Mouse (Mus musculus): Measurements from ENCODE around the gene Sorcs2. TPM values are rescaled to one million over a fixed set of nuclear protein-coding genes. Genes with fewer than 3 reads are reported as not detected.

The Sorcs2 gene
- total and polyA plus RNA-seq, 2 experiments = 0.09 to 0.12 TPM

DNA sequence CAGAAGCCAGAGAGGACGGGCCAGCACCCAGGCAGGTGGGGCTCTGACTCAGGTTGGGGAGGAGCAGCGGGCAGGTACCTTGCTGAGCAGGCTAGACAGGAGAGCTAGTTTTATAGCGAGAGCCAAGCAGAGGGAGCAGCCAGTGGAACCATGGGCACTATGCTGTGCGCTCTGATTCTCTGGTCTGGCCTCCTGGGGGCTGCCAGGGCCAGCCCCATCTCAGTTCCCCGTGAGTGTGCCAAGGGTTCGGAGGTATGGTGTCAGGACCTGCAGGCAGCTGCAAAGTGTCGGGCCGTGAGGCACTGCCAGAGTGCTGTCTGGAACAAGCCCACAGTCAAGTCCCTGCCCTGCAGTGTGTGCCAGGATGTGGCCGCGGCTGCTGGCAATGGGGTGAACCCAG lies 194.0 kb downstream of the Sorcs2 start, which contains the start of gene Psapl1:
Gene Psapl1, plus strand, starts transcription at position 106 of the 400 bp plus-strand sequence.
- 91% methylated on average over 10 of the region's 10 CpGs for WGBS
- Histone ChIP-seq H3K79me2 (ENCODE audit: control insufficient read depth, insufficient read depth, low read length) (no peaks in the 10 kb centered on the region), H3K4me3 (ENCODE audit: insufficient read depth, low read depth, low read length) (no peak within 1 kb of the TSS), H3K36me3 (ENCODE audit: control insufficient read depth, insufficient read depth, low read length) (no peaks in the 10 kb centered on the region), H3K9ac (ENCODE audit: low read depth, low read length) (no peak within 1 kb of the TSS), H3K27ac (replicated peaks; ENCODE audit: insufficient read depth, low read depth, low read length) (no peak within 1 kb of the TSS), H3K4me1 (ENCODE audit: control insufficient read depth, insufficient read depth, low read length) (no peaks in the 10 kb centered on the region), H3K27me3 (ENCODE audit: control insufficient read depth, insufficient read depth, low read length) (no peaks in the 10 kb centered on the region)
- TF ChIP-seq POLR2A (IDR thresholded peaks at IDR 0.05; ENCODE audit: extremely low read depth, insufficient read depth, low read length) (no peak), CTCF (IDR thresholded peaks at IDR 0.05; ENCODE audit: low read depth, low read length) (no peak)
- DNase-seq (ENCODE audit: extremely low read depth, low read depth, low spot score) = no peak

DNA sequence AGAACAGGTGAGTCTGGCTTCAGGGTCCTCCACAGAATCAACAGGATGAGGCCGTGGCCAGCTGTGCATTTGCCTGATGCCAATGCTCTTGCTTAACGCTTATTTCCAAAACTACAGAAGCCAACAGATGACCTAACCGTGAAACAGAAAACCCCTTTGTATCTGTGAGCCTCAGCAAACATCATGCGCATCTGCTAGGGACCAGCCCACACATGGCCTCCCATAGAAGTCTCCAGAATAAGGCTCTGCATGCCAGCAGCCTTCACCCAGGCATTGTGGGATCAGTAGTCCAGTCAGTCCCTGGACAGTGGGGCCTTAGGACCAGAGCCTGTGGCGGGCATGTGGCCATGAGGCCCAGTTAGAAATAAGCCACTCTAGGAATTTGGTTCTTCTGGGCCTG lies 194.5 kb downstream of the Sorcs2 start:
- 88% methylated on average over 5 of the region's 5 CpGs for WGBS
- Histone ChIP-seq H3K79me2 (ENCODE audit: control insufficient read depth, insufficient read depth, low read length) (no peaks in the 10 kb centered on the region), H3K36me3 (ENCODE audit: control insufficient read depth, insufficient read depth, low read length) (no peaks in the 10 kb centered on the region), H3K4me1 (ENCODE audit: control insufficient read depth, insufficient read depth, low read length) (no peaks in the 10 kb centered on the region), H3K27me3 (ENCODE audit: control insufficient read depth, insufficient read depth, low read length) (no peaks in the 10 kb centered on the region), H3K9ac (ENCODE audit: low read depth, low read length) (no peak overlapping the region), H3K4me3 (ENCODE audit: insufficient read depth, low read depth, low read length) (no peak overlapping the region), H3K27ac (replicated peaks; ENCODE audit: insufficient read depth, low read depth, low read length) (no peak overlapping the region)
- no peak for DNase-seq (ENCODE audit: extremely low read depth, low read depth, low spot score)
- TF ChIP-seq POLR2A (IDR thresholded peaks at IDR 0.05; ENCODE audit: extremely low read depth, insufficient read depth, low read length) (no peak), CTCF (IDR thresholded peaks at IDR 0.05; ENCODE audit: low read depth, low read length) (no peak)

DNA sequence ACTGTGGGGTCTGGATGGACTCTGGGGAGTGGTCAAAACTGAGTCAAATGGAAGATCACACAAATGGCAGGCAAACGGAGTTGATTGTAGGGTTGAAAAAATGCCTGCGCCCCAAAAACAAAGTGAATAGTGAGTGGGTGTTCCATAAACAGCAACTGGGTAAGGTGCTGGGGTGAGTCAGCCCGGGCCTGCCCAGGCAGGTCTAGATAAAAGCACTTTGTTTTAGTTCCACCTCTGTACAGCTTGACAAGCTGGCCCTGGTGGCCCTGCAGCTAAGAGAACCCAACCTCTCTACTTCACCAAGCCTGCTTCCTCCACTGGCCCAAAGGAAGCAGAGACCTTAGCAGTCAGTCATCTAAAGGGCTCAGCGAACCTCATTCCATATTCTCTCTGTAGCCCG lies 195.2 kb downstream of the Sorcs2 start:
- no peak for TF ChIP-seq POLR2A (IDR thresholded peaks at IDR 0.05; ENCODE audit: extremely low read depth, insufficient read depth, low read length)
- no peak for TF ChIP-seq CTCF (IDR thresholded peaks at IDR 0.05; ENCODE audit: low read depth, low read length)

DNA sequence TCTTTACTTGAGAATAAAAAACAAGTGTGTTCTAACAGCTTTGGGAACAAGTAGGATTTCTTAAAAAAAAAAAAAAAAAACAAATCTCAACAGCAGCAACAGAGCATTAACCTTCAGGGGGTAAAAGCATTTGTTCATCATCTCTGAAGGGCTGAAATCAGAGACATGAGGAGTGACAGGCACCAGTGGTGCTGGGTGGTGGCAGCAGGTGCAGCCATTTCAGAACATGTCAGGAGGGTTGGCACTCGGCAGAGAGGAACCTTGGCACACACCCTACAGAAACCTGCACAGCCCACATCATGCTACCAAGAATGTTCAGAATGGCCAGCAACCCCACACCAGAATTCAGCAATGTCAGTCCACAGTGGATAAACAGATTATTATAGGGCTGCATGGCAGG lies 198.4 kb downstream of the Sorcs2 start:
- WGBS = 81% methylated on average over 1 of the region's 1 CpGs
- no peak overlapping the region for H3K27ac ChIP-seq (replicated peaks; ENCODE audit: insufficient read depth, low read depth, low read length)
- H3K36me3 ChIP-seq (ENCODE audit: control insufficient read depth, insufficient read depth, low read length) = no peaks in the 10 kb centered on the region
- no peaks in the 10 kb centered on the region; the same call in 1 of the 2 replicates for H3K4me1 ChIP-seq (ENCODE audit: control insufficient read depth, insufficient read depth, low read length)
- no peaks in the 10 kb centered on the region for H3K27me3 ChIP-seq (ENCODE audit: control insufficient read depth, insufficient read depth, low read length)
- DNase-seq (ENCODE audit: extremely low read depth, low read depth, low spot score) = no peak
- H3K79me2 ChIP-seq (ENCODE audit: control insufficient read depth, insufficient read depth, low read length) = no peaks in the 10 kb centered on the region
- no peak overlapping the region for H3K4me3 ChIP-seq (ENCODE audit: insufficient read depth, low read depth, low read length)
- H3K9ac ChIP-seq (ENCODE audit: low read depth, low read length) = no peak overlapping the region
- TF ChIP-seq CTCF (IDR thresholded peaks at IDR 0.05; ENCODE audit: low read depth, low read length) = no peak
- no peak for TF ChIP-seq POLR2A (IDR thresholded peaks at IDR 0.05; ENCODE audit: extremely low read depth, insufficient read depth, low read length)

More for the DNA sequence above, 195.2 kb downstream of the Sorcs2 start:
- H3K4me1 ChIP-seq (ENCODE audit: control insufficient read depth, insufficient read depth, low read length) = no peaks in the 10 kb centered on the region
- no peaks in the 10 kb centered on the region for H3K36me3 ChIP-seq (ENCODE audit: control insufficient read depth, insufficient read depth, low read length)
- no peaks in the 10 kb centered on the region for H3K79me2 ChIP-seq (ENCODE audit: control insufficient read depth, insufficient read depth, low read length)
- no peak overlapping the region for H3K9ac ChIP-seq (ENCODE audit: low read depth, low read length)
- whole genome bisulfite sequencing = 88% methylated on average over 5 of the region's 5 CpGs
- no peak overlapping the region for H3K4me3 ChIP-seq (ENCODE audit: insufficient read depth, low read depth, low read length)
- no peaks in the 10 kb centered on the region for H3K27me3 ChIP-seq (ENCODE audit: control insufficient read depth, insufficient read depth, low read length)
- no peak overlapping the region for H3K27ac ChIP-seq (replicated peaks; ENCODE audit: insufficient read depth, low read depth, low read length)
- no peak for DNase-seq (ENCODE audit: extremely low read depth, low read depth, low spot score)

DNA sequence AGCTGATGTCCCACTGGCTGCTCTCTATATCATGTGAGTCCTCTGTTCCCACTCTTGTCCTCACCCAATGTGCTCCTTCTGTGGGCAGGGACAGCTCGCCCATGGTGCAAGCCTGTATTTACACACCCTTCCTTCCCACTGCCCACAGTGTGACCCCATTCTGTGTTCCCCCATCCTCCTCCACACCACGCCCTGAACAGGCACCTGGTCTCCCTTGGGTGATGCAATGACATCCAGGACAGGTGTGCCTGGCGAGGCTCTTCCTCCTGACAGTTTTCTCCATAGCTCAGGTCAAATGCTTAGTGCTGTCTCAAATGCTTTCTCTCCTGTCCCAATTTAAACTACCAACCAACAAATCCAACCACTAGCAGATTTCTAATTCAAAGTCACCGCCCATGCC lies 202.5 kb downstream of the Sorcs2 start:
- Histone ChIP-seq H3K4me1 (ENCODE audit: control insufficient read depth, insufficient read depth, low read length) (no peaks in the 10 kb centered on the region; the same call in 1 of the 2 replicates), H3K27ac (replicated peaks; ENCODE audit: insufficient read depth, low read depth, low read length) (no peak overlapping the region), H3K36me3 (ENCODE audit: control insufficient read depth, insufficient read depth, low read length) (no peaks in the 10 kb centered on the region), H3K79me2 (ENCODE audit: control insufficient read depth, insufficient read depth, low read length) (no peaks in the 10 kb centered on the region), H3K9ac (ENCODE audit: low read depth, low read length) (no peak overlapping the region), H3K27me3 (ENCODE audit: control insufficient read depth, insufficient read depth, low read length) (no peaks in the 10 kb centered on the region), H3K4me3 (ENCODE audit: insufficient read depth, low read depth, low read length) (no peak overlapping the region)
- no peak for DNase-seq (ENCODE audit: extremely low read depth, low read depth, low spot score)
- WGBS = 86% methylated on average over 4 of the region's 4 CpGs
- TF ChIP-seq CTCF (IDR thresholded peaks at IDR 0.05; ENCODE audit: low read depth, low read length) (no peak), POLR2A (IDR thresholded peaks at IDR 0.05; ENCODE audit: extremely low read depth, insufficient read depth, low read length) (no peak)

DNA sequence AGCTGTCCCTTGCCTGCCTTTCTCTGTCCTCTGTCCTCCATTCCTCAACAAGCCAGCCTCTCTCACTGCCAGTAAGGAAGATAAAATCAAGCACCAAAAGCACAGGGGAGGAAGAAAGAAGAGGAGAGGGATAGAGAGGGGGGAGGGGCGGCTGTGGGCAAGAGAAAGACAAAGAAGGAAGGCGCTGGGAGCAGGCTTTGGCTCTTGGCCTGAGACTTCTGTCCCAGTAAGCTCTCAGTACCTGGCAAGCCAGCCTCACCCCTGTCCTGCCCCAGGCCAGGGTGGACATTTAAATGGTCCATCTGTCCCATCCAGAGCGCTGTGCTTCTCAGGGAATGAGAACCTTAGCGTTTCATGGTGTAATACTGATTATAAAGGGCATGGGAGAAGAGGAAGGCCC lies 203.3 kb downstream of the Sorcs2 start:
- Histone ChIP-seq H3K4me3 (ENCODE audit: insufficient read depth, low read depth, low read length) (no peak overlapping the region), H3K27me3 (ENCODE audit: control insufficient read depth, insufficient read depth, low read length) (no peaks in the 10 kb centered on the region), H3K79me2 (ENCODE audit: control insufficient read depth, insufficient read depth, low read length) (no peaks in the 10 kb centered on the region), H3K36me3 (ENCODE audit: control insufficient read depth, insufficient read depth, low read length) (no peaks in the 10 kb centered on the region), H3K4me1 (ENCODE audit: control insufficient read depth, insufficient read depth, low read length) (no peaks in the 10 kb centered on the region; the same call in 1 of the 2 replicates), H3K9ac (ENCODE audit: low read depth, low read length) (no peak overlapping the region), H3K27ac (replicated peaks; ENCODE audit: insufficient read depth, low read depth, low read length) (no peak overlapping the region)
- TF ChIP-seq CTCF (IDR thresholded peaks at IDR 0.05; ENCODE audit: low read depth, low read length) (no peak), POLR2A (IDR thresholded peaks at IDR 0.05; ENCODE audit: extremely low read depth, insufficient read depth, low read length) (no peak)
- 72% methylated on average over 4 of the region's 4 CpGs for WGBS
- no peak for DNase-seq (ENCODE audit: extremely low read depth, low read depth, low spot score)

All from liver, adult 2 months (tissue).